Mouse (Mus musculus) heart, adult 9 months (tissue): ENCODE measurements around the gene Vps35l.
A peak's percentile ranks its signal among the peaks of the same experiment; 100 is the strongest.

ENCODE experiments used
- DNase-seq, 2 experiments: peaks; one replicate each; pipeline ENCODE4 v3.0.0; 2022; ENCODE audit warnings: low spot score in 2 of 2

The Vps35l gene

DNA sequence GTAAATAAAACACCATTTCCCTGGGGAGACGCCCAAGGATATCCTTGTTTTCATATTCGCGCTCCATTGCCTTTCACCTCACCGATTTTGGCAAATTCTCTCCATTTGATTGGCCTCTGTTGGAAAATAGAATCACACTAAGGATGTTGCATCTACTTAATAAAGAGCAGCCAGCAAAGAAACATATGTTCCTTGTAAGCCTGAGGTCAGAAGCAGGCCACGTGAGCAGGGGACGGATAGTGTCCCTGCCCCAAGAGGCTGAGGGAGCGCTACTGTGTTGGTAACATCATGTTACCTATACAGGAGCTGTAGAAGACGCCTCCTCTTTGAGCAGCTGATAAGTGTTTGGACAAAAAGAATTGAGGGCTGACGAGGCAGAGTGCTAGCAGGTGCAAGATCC is 36.5 kb downstream of the Vps35l start:
- DNase-seq = peak in 1 of 2 experiments; percentile 34

DNA sequence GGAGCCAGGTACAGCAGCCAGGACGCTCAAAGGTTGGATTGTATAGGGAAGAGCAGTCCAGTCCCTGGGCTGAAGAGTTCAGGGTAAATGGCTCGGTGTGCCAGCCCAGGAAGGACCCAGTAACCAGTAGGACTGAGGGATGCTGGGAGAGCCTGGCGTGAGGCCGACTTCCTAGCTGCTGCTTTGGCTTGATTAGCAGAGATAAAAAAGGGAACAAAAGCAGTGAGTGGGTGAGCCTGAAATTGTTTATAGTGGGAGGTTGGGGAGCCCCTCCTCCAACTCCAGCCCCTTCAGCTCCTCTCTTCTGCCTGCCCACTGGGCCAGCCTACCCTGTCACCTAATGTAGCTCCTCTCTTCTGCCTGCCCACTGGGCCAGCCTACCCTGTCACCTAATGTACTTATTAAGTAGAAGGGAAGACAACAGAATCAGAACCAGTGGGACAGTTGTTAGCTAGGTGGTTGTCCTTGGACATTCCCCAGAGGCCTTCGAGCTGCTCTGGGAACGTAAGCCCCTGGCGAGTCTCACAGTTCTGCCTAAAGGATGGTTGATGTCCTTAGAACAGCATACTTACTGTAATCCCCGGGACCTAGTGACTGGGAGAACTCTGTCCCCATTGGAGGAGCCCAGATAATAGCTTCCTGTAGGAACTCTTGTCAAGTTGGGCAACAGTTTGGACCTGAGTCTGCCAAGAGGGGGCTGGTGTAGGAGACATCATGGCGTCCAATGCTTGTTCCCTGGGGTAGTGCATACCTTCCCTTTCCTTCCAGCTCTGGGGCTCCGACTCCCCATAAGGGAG is 37.8 kb downstream of the Vps35l start:
- peak; percentile 34 to 49 for DNase-seq

DNA sequence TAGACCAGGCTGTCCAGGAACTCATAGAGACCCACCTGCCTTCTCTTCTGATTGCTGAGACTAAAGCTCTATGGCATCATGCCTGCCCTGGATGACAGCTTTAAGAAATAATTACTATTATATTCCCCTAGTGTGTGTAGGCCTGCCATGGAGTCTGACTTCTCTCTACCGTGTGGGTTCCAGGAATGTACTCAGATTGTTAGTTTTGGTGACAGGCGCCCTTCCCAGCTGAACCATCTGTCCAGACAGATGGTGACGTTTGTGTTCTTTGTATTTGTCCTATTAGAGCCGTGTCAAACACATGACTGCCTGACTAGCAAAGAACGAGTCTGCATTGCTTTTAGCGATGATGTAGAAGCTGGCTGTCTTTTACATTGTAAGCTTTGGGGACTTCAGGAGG is 38.5 kb downstream of the Vps35l start:
- DNase-seq = no peak

DNA sequence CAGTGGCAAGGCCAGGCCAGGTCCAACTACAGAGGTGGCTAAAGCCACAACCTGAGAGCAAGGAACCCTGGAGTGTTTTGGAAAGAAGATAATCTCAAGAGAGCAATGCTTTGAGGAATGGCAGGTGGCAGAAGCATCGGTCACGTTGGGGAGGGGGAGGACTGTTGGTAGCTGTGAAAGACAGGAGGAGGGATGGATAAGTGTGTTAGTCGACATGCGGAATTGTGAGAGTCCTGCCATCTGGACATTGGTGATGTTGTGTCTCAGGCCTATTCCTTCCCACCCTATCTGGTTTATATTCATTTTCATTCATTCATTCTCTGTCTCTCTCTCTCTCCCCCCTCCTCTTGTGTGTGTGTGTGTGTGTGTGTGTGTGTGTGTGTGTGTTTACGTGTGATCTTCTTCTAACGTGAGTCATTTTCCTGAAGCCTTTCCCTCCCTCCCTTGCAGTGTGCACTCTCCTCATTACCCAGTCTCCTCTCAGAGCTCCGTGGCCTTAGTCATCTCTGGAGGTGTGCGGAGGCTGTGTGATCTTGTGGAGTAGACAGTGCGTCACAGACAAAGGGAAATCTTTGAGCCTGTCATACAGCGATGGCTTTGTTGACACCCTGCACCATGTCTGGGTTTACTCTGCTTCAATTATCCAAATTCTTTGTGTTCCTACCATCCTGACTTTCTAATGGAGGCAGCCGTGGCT is 43.4 kb downstream of the Vps35l start:
- DNase-seq = no peak

DNA sequence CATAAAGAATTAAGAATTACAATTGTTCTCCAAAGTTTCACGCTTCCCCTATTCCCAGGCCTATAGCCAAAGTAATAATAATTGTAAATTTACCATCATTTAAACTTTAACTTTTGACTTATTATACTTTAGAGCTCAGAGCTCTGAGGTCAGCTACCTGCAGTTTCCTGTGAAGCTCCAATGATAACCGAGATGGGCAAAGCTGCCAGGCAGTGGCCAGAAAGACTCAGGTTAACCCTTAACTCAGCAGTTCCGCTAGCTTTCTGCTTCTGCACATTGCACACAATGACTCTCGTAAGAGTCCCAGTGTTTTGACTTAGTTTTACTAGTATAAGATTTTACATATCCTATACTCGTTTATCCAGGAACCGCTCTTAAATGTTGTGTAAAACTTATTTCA is 46.1 kb downstream of the Vps35l start:
- DNase-seq = no peak

DNA sequence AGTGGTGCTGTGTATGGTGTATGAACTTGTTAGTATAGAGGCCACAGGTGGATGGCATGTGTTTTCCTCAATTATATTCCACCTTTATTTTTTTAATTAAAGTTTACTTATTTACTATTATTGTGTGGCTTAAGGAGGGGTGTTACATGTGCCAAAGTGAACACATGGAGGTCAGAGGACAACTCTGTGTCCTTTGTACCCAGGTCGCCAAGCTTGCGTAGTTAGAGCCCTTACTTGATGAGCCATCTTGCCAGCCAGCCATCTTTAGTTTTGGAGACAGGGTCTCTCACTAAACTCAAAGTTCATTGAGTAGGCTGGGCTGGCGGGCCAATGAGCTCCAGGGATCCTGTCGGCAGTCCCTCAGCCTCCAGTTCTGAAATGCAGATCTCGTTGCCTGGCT is 47.3 kb downstream of the Vps35l start:
- DNase-seq = no peak

DNA sequence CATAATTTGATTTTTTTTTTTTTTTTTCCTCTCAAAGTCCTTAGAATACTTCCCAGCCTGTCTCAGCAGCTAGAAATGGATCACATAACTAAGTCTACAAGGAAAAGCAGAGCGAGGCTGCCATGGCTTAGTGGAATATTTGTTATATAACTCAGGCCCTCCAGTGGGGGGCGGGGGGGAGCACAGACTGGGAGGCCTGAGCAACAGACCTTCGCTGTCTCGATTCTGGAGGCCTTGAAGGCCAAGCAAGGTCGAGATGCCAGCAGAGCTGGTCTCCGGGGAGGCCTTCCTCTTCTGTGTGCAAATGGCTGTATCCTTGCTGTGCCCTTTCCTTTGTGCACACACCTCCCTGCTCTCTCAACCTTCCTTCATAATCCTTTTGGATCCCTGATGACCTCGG is 48.5 kb downstream of the Vps35l start:
- no peak for DNase-seq

DNA sequence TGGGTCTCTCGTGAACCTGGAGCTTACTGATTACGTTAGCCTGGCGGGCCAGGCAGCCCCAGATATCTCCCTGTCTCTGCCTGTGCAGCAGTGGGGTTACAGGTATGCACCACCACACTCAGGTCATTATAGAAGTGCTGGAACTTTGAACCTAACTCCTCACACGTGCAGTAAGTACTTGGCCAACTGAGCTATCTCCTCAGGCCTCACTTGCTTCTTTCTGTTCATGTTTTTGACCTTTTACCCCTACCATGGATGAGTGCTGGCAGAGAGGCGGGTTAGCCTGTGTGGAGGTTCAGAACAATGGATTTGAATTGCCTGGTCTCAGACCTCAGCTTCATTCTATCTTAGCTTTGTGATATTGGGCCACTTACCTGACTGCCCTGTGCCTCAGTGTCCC is 50.3 kb downstream of the Vps35l start:
- DNase-seq = no peak

DNA sequence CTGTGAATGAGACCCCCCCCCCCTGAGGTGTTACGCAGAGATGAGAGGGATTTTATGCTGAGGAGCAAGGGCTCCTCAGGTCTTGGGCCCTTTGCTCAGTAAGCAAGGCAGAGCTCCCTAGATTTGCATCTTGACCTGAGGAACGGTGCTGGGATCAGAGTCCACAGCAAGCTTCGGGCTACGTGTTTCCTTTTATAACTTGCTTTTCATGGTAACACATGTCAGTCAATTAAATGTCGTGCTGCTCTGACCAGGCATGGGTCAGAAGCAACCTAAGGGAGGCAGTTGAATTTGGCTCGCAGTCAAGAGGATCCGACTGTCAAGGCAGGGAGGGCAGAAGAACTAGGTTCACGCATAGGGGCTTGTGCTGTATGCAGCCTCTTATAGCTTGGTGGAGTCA is 53.9 kb downstream of the Vps35l start:
- DNase-seq = no peak

DNA sequence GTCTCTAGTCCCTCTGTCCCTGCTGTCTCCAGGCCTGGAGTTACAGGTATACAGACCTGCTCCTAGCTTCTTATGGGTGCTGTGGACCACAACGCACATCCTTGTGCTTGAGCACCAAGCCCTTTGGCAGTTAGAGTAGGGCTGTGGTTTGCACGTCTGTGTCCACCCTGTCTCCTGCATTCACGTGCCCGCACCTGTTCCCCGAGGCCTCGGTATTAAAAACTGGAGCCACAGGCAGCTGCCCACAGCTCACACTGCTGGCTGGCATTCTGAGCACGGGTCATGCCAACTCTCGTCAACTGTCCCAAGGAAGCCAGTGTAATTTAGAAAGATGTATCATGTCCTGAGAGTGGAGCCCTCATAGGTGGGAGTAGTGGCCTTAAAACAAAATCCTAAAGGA is 55.8 kb downstream of the Vps35l start:
- DNase-seq = no peak

DNA sequence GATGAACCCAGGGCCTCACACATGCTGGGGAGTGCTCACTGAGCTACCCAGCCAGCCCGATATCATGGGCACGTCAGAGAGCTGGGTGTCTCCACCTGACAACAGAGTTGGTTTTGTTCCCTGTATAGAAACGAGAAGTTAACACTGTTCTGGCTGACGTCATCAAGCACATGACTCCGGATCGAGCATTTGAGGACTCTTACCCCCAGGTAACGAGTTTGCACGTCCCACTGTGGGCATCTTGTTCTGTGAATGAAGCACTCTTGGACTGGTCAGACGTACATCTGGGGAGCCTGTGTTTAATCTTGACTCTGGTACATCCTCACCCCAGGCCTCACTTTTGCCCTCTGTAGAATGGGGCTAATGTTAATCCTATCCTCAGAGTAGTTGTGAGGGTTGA is 56.8 kb downstream of the Vps35l start:
- DNase-seq = no peak

DNA sequence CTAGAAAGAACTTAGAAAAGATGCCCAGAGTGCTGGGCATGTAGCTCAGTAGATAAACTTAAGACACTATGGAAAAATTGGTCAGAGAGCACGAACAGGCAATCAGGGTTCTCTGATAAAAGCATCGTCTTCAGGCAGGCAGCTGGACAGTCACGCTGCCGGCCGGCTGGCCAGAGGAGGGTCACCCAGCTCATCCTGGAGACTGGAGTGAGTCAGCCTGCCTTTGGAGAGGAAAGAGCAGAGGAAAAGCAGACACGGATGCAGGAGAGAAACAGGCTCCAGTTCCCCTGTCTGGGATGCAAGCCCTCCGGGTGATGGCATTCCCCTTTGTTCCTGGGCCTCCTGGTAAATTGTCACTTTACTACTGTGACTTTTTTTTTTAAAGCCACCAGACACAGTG is 57.6 kb downstream of the Vps35l start:
- no peak for DNase-seq

DNA sequence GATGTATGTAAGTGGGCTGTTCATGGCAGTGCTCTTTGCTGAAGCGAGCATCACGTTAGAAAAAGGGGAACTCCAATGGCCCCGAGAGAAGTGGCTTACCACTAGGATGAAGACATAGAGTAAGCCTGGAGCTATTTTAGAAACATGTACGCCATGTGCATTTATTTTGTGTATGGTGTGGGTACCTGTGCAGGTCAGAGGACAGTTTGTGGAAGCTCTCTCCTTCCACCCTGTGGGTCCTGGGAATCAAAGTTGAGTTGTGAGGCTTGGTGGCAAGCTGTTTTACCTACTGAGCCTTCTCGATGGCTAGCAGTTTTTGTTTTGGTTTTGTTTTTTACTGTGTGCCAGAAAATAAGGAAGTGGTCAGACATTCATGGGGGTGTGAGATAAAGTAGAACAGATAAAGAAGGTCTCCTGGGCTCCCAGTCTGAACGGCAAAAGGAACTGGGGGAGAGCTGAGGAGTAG is 58.1 kb downstream of the Vps35l start:
- no peak for DNase-seq

DNA sequence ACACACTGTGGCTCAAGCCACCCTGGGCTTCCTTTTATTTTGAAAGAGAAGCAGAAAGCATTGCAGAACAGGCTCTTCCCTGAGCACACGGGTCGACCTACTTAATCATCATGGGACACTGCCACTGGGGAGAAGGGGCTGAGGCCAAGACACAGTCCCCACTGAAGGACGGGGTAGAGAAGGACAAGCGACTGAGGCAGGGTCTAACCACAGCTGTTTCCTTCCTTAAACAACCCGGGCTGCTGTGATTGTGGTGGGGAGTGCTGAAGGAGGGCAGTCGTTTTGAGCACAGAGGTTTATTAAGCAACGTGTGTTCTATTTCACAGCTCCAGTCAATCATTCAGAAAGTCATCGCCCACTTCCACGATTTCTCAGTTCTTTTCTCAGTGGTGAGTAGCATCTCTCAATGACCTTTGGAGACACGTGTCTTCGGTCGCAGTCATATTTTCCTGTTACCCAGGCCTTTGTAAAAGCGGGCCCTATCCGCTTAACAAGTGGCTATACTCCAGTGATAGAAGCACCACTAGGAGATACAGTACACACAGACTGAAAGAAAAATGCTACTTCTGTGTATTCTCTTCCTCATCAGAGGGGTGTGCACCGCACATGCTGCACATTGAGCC is 60.2 kb downstream of the Vps35l start:
- DNase-seq = no peak

DNA sequence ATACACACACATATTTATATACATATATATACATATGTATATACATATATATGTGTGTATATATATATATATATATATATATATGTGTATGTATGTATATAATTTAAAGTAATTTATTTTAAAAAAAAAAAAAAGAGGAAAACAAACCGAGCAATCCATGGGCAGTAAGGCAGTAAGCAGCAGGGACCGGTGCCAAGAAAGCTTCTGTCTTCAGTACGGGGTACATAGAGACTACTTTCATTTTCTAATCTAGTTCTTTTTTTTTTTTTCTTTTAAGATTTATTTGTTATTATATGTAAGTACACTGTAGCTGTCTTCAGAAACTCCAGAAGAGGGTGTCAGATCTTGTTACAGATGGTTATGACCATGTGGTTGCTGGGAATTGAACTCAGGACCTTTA is 61.8 kb downstream of the Vps35l start:
- DNase-seq = no peak

DNA sequence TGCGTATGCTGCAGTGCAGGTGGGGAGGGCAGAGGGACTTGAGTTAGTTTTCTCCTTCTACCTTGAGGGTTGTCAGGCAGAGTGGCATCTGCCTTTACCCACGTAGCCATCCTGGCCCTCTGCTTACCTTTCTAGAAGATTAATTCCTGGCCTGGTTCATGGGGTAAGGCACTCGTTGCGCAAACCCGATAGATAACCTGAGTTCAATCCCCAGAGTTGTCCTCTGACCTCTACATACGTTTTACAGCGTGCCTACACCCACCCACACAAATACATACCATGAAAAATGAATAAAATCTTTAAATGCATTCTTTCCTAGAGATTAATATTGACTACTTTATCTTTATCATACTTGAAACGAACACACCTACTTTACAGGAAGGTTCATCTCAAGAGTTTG is 63.4 kb downstream of the Vps35l start:
- no peak for DNase-seq

DNA sequence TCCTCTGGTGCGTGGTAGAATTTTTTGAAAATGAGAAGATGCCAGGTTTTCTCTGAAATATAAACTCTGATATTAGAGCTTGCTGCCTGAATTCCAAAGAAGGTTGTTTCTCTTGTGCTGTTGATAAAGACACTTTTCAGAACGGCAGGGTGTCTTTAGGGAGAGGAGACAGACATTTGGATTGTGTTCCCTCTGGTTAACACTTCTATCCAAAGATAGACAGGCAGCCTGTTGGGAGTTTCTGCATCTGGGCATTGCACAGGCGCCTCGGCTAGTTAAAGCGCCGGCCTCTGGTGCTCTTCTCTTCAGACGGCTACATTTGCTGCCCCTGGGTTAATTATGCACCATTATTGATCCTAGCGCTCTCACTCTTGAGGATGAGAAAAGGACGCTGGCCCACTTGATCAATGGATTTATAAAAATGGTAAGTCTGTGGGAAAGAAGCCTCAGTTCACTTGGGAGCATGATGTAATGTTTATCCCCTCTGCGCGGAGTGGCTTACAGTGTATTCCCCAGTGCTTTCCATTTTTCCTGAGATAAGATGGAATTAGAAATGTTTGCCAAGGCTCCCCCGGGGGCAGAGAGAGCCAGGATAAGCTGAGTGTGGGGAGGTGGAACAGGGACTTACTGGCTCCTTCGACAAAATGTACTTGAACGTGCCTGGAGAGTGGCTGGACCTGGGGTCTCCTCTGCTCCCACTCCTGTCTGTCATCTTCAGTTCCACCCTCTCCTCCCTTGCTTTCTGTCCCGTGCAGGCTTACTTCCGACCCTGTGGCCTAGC is 66.8 kb downstream of the Vps35l start:
- DNase-seq = peak; percentile 63 to 65

DNA sequence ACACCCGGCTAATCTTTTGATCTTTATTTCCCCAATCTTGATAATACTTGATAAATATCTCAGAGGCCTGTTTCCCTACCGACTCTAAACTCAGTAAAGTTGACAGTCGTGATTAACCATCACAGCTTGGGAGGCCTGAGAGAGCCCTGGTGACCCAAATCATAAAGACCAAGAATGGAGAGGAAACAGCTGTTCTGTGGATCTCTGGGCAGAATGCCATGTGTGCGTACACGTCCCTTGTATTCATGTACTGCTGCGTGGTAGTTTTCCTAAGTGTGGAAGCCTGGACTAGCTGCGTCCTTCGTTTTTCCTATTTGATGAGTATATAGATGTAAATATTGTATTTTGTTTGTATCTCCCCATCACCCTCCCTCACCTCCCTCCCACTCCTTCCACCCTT is 67.9 kb downstream of the Vps35l start:
- peak in 1 of 2 experiments; percentile 40 for DNase-seq

DNA sequence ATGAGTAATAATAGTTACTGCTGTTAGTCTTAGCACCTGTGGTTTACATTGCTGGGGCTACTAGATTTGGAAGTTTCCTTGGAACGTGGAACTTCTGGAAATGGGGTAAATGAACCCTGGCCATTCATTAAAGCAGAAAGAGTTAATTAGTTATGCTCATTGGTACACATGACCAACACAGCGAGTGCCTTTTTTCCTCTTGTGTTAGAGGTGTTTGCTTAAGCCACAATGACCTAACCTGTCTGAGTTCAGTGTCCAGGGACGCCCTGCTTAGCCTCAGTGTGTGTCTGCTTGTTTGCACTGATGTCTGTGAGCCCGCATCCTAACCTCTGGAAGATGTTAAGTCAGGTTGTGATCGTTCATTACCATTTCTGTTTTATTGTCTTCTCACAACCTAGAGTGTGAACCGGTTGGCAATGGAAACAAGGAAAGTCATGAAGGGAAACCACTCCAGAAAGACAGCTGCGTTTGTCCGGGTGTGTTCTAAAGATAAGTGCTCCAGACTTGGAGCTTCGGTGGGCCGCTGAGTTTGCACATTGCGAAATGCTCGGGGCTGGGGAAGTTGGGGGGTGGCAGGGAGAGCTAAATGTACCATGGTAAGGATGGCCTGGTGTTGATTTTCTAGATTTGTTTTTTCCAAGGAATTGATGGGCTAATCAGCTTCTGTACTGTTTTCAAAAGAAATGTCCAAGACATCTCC is 71.5 kb downstream of the Vps35l start:
- peak; percentile 51 to 52 for DNase-seq

DNA sequence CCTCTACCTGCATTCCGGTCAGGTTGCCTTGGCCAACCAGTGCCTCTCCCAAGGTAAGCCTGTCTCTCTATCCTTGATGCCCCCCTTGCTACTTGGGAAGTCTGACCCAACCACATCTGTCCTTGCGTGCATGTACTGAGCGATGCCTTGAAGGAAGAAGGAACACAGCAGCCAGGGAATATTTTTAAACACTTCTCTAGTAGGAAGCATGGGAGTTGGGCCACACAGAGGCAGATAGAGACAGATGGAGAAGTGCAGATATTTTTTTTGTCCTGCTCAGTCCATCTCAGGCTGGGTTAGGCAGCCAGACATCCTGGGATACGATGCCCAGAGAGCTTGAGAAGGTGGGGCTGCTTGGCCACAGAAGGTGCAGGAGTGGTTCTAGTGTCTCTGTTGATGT is 73.6 kb downstream of the Vps35l start:
- no peak for DNase-seq

DNA sequence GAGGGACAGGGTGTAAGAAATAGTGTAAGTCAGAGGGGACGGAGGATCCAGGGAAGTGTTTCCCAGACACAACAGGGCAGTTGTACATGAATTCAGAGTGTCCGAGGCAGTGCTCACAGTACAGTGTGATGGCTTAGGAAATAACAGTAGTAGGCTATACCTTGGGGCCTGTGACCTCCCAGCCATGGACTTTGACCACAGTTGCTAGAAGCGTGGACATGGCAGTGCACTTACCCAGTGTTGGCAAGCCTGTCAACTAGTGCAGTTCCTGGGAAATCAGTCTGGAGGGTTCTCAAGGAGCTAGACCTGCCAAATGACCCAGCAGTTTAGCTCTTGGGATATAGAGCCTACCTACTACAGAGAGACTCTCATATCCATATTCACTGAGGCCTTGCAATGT is 76.2 kb downstream of the Vps35l start:
- DNase-seq = no peak

DNA sequence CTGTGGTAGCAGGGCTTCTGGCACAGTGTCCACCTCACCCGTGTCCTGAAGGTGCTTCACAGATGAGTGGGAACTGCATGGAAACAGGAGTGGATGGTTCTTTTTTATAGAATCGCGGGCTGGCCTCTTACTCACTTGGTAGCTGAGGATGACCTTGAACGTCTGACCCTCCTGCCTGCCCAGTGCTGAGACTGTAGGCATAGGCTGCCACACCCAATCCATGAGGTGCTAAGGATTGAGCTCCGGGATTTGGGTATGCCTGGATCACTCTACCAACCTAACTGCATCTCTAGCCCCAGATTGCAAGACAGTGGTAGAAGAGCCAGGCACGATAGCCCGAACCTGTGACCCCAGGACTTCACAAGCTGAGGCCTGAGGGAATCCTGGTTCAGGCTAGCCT is 77.7 kb downstream of the Vps35l start:
- DNase-seq = no peak
